Mouse (Mus musculus) spleen, adult 2 months (tissue): ENCODE measurements at regions not wholly inside any gene's neighbourhood (a gene's known extent, or its start where the extent isn't known, plus 50 kb on each side); places are given as distances from the start of the nearest gene placed in this dataset.

Experiments used
- CTCF ChIP-seq: fragments of 200-500 bp; IDR thresholded peaks from 2 replicates; pipeline ENCODE4 v1.5.1; 2011; ENCODE audit warnings: mild to moderate bottlenecking, inconsistent platforms; ENCODE audit not compliant: insufficient read depth, insufficient read length, insufficient replicate concordance; ENCODE audit errors: extremely low read depth
- POLR2A ChIP-seq: fragments of 200-500 bp; IDR thresholded peaks from 2 replicates; pipeline ENCODE4 v1.6.1; 2011; ENCODE audit warnings: low read depth, low read length, inconsistent platforms

DNA sequence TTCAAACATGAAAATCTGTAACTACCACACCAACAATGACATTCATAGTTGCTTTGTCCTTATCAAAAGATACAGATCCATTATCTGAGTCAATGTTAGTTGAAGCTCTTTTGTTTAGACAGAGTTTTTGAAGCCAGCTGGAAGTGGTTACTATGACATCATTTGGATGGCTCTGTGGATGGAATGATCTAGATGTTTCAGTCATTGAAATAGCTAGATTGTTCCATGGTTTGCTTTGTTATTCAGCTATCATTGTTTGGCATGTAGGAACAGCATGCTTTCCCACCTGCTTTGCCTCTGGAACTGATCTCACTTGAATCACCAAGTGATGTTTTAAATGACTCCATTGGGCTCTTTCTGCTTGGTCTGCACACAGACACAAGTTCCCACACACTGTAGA is 144.2 kb upstream of the Marcks start:
- TF ChIP-seq CTCF, result no peak
- TF ChIP-seq POLR2A, result no peak
